Mouse (Mus musculus): ENCODE measurements at regions not wholly inside any gene's neighbourhood (a gene's known extent, or its start where the extent isn't known, plus 50 kb on each side); places are given as distances from the start of the nearest gene placed in this dataset.

GRCm38 (mm10) chr9:67137141-67137540 is 87.9 kb upstream of the Tpm1 start:
- H3K9me3 ChIP-seq: no peaks in the 10 kb centered on the region
- ATAC-seq (ENCODE audit: insufficient number of reproducible peaks, insufficient read depth, low FRiP score, low TSS enrichment, low read depth): no peak

GRCm38 (mm10) chr9:67136166-67136565 is 87.0 kb upstream of the Tpm1 start:
- H3K27me3 ChIP-seq: no peaks in the 10 kb centered on the region
- no peaks in the 10 kb centered on the region for H3K9me3 ChIP-seq
- H3K4me1 ChIP-seq: peaks cover 37% of the 10 kb centered on the region
- ATAC-seq (ENCODE audit: insufficient number of reproducible peaks, insufficient read depth, low FRiP score, low TSS enrichment, low read depth): no peak
- WGBS: 34% methylated on average over 6 of the region's 6 CpGs
- H3K4me2 ChIP-seq: no peak overlapping the region
- H3K9ac ChIP-seq: no peak overlapping the region
- H3K4me3 ChIP-seq: no peak overlapping the region
- H3K27ac ChIP-seq: no peak overlapping the region
- H3K36me3 ChIP-seq: no peaks in the 10 kb centered on the region

More at GRCm38 (mm10) chr9:67137141-67137540, 87.9 kb upstream of the Tpm1 start:
- WGBS: 31% methylated on average over 4 of the region's 4 CpGs
- Histone ChIP-seq H3K4me2 (no peak overlapping the region), H3K27ac (peak overlapping the region; percentile 66), H3K4me1 (peaks cover 34% of the 10 kb centered on the region), H3K27me3 (no peaks in the 10 kb centered on the region), H3K9ac (peak overlapping the region; percentile 51; the same call in 1 of the 2 replicates), H3K4me3 (no peak overlapping the region), H3K36me3 (no peaks in the 10 kb centered on the region)

DNA sequence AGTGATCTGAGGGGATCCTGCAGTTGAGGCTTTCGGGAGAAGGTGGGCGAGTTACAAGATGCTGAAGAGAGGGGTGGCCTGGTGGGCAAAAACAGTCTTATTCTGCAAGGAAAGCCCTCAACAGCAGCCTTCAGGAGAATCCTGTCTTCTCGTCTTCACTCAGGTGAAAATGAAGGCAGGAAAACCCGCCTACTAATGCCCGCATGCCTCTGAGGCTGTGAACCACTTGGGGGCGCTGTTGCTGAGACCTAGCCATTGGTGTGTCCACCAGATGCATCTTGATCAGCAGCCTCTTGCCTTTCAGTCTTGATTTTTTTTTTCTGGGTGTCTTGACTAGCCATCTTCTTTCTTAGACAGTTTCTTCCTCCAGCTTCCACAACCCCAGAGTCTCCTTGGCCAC is 85.2 kb upstream of the Tpm1 start:
- no peaks in the 10 kb centered on the region for H3K9me3 ChIP-seq
- no peak overlapping the region for H3K9ac ChIP-seq
- no peak overlapping the region for H3K4me3 ChIP-seq
- peaks cover 35% of the 10 kb centered on the region for H3K4me1 ChIP-seq
- no peaks in the 10 kb centered on the region for H3K36me3 ChIP-seq
- no peak for ATAC-seq (ENCODE audit: insufficient number of reproducible peaks, insufficient read depth, low FRiP score, low TSS enrichment, low read depth)
- no peak overlapping the region for H3K27ac ChIP-seq
- H3K4me2 ChIP-seq: no peak overlapping the region
- H3K27me3 ChIP-seq: no peaks in the 10 kb centered on the region
- whole genome bisulfite sequencing: 75% methylated on average over 6 of the region's 6 CpGs

- Histone ChIP-seq H3K9me3 (no peaks in the 10 kb centered on the region), H3K4me2 (no peak overlapping the region), H3K4me1 (peaks cover 28% of the 10 kb centered on the region), H3K27ac (no peak overlapping the region), H3K4me3 (no peak overlapping the region), H3K36me3 (no peaks in the 10 kb centered on the region), H3K9ac (no peak overlapping the region), H3K27me3 (no peaks in the 10 kb centered on the region)
- ATAC-seq (ENCODE audit: insufficient number of reproducible peaks, insufficient read depth, low FRiP score, low TSS enrichment, low read depth): no peak
- 74% methylated on average over 5 of the region's 5 CpGs for WGBS
Observed at GRCm38 (mm10) chr9:67132370-67132769, 83.2 kb upstream of the Tpm1 start.

DNA sequence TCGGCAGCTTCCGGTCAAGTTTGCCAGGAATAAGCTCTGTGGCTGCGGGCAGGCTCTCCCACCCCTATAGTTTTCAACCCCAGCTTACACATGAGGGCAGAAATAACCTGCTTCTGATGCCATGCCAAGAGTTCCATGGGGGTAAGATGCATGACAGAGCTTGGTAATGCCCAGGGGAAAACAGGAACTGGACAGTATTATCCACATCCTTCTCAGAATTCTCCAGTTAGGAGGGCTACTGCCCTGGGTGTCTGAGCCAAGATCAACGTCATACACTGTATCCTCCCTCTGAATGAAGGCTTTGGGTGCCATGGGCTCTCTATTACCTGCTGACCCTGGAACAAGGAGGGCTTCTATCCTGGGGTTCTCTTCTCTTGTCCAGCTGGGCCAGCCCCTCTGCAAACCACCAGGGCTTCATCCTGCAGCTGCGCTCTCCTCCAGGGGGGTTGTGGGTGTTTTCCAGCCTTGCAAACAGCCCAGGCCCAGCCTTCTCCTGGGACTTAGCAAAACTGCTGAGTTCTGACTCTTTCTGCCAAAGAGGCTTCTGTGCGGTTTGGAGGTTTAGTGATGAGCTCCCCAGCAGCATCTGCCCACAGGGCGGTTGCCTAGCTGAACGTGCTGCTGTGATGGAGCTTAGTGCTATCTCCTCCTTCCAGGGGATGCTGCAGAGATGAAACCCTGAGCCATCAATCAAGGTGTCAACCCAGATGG is 81.7 kb upstream of the Tpm1 start:
- peaks cover 15% of the 10 kb centered on the region for H3K4me1 ChIP-seq
- no peaks in the 10 kb centered on the region for H3K36me3 ChIP-seq
- H3K27me3 ChIP-seq: no peaks in the 10 kb centered on the region
- H3K4me2 ChIP-seq: no peak overlapping the region
- H3K9me3 ChIP-seq: no peaks in the 10 kb centered on the region
- H3K27ac ChIP-seq: no peak overlapping the region
- ATAC-seq (ENCODE audit: insufficient number of reproducible peaks, insufficient read depth, low FRiP score, low TSS enrichment, low read depth): no peak
- H3K9ac ChIP-seq: no peak overlapping the region
- no peak overlapping the region for H3K4me3 ChIP-seq
- WGBS: 71% methylated on average over 8 of the region's 8 CpGs

DNA sequence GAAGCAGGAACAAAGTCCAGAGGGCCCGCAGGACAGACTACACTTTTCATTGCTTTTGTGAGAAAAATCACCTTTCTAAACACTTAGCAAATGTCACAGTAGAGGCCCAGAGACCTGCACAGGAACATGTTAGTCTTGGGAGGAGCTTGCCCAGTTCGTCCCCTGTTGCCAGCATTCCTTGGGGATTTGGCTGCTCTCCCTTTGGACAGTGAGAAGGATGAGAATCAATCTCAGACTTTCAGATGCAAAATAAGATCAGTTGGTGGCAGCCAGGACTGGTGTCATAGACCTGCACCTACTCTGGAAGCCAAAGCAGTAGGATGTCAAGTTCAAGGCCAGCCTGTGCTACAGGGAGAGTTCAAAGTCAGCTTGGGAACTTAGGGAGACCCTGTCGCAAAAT is 80.7 kb upstream of the Tpm1 start:
- Histone ChIP-seq H3K9me3 (no peaks in the 10 kb centered on the region), H3K27me3 (no peaks in the 10 kb centered on the region), H3K36me3 (no peaks in the 10 kb centered on the region), H3K9ac (no peak overlapping the region), H3K4me2 (no peak overlapping the region), H3K4me1 (peaks cover 11% of the 10 kb centered on the region), H3K4me3 (no peak overlapping the region), H3K27ac (no peak overlapping the region)
- no peak for ATAC-seq (ENCODE audit: insufficient number of reproducible peaks, insufficient read depth, low FRiP score, low TSS enrichment, low read depth)
- WGBS: 83% methylated on average over 3 of the region's 3 CpGs

GRCm38 (mm10) chr9:67129095-67129494 is 79.9 kb upstream of the Tpm1 start:
- no peak overlapping the region for H3K4me3 ChIP-seq
- no peak for ATAC-seq (ENCODE audit: insufficient number of reproducible peaks, insufficient read depth, low FRiP score, low TSS enrichment, low read depth)
- H3K9ac ChIP-seq: no peak overlapping the region
- H3K36me3 ChIP-seq: no peaks in the 10 kb centered on the region
- no peak overlapping the region for H3K4me2 ChIP-seq
- WGBS: 98% methylated on average over 3 of the region's 3 CpGs
- H3K27me3 ChIP-seq: no peaks in the 10 kb centered on the region
- no peak overlapping the region for H3K27ac ChIP-seq
- H3K4me1 ChIP-seq: peaks cover 11% of the 10 kb centered on the region
- no peaks in the 10 kb centered on the region for H3K9me3 ChIP-seq

GRCm38 (mm10) chr9:67121691-67122090 is 72.5 kb upstream of the Tpm1 start:
- H3K9me3 ChIP-seq: no peaks in the 10 kb centered on the region
- WGBS: 88% methylated on average over 7 of the region's 7 CpGs
- H3K36me3 ChIP-seq: no peaks in the 10 kb centered on the region
- H3K9ac ChIP-seq: no peak overlapping the region
- 0 out of 2 replicates have a peak, but pooled peaks cover 6% of the 10 kb centered on the region for H3K4me1 ChIP-seq
- no peak overlapping the region for H3K27ac ChIP-seq
- H3K4me2 ChIP-seq: no peak overlapping the region
- no peak for ATAC-seq (ENCODE audit: insufficient number of reproducible peaks, insufficient read depth, low FRiP score, low TSS enrichment, low read depth)
- H3K27me3 ChIP-seq: no peaks in the 10 kb centered on the region
- H3K4me3 ChIP-seq: no peak overlapping the region

DNA sequence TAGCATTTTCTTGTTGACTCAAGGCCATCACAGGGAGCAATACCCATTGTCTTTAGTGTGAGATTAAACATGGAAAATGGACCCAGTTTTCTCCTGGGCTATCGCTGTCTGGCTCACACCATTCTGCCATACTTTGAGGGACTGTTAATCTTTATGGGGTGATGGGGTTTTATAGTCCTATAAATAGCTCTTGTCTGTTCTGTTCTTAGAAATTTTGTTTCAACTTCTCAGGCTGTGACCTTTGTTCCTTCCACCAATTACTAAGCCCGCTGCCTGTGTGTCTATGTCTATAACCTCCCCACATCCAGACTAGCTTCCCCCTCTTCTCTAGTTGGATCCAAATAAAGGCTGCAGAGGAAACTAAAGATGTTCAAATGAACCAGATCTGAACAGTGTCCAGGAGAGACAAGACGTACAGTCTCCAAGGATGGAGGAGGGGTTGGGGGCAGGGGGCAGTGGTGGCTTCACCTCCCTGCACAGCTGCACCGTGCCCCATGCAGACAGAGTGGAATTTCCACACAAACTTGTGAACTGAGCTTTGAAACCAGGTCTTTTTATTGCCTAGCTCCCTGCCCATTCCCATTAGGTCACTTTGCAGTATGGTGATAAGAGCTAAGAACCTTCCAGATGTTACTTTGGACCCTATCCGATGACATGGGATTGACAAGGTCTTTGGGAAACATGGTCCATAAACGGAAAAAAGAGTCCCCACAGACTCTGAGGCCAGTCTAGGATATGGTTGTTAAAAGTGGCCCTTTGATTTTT is 69.9 kb upstream of the Tpm1 start:
- no peak overlapping the region for H3K4me3 ChIP-seq
- no peak overlapping the region for H3K27ac ChIP-seq
- H3K27me3 ChIP-seq: no peaks in the 10 kb centered on the region
- no peak overlapping the region for H3K4me2 ChIP-seq
- H3K36me3 ChIP-seq: no peaks in the 10 kb centered on the region
- 75% methylated on average over 6 of the region's 6 CpGs for WGBS
- no peaks in the 10 kb centered on the region for H3K9me3 ChIP-seq
- H3K4me1 ChIP-seq: peaks cover 21% of the 10 kb centered on the region
- no peak for ATAC-seq (ENCODE audit: insufficient number of reproducible peaks, insufficient read depth, low FRiP score, low TSS enrichment, low read depth)
- no peak overlapping the region for H3K9ac ChIP-seq

DNA sequence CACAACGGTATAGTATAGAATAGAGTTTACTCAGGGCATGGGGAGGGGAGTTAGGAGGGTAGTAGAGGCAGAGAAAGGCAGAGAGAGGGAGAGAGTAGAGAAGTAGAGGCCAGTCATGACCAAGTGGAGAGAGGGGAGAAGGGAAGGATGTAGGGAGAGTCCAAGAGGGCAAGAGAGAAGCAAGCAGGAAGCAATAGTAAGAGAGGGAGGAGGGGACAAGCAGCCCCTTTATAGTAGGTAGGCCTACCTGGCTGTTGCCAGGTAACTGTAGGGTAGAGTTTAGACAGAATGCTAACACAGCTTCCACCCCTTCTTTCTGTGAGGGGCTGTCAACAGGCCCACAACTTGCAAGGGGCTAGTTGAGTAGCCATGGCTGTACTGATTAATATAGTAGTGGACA is 69.2 kb upstream of the Tpm1 start:
- Histone ChIP-seq H3K27me3 (no peaks in the 10 kb centered on the region), H3K4me1 (peaks cover 24% of the 10 kb centered on the region), H3K4me3 (no peak overlapping the region), H3K4me2 (no peak overlapping the region), H3K27ac (no peak overlapping the region), H3K9ac (no peak overlapping the region), H3K9me3 (no peaks in the 10 kb centered on the region), H3K36me3 (no peaks in the 10 kb centered on the region)
- 91% methylated on average over 1 of the region's 1 CpGs for WGBS
- ATAC-seq (ENCODE audit: insufficient number of reproducible peaks, insufficient read depth, low FRiP score, low TSS enrichment, low read depth): no peak

GRCm38 (mm10) chr9:67117639-67118038 is 68.4 kb upstream of the Tpm1 start:
- WGBS: 82% methylated on average over 5 of the region's 5 CpGs
- Histone ChIP-seq H3K4me1 (peaks cover 27% of the 10 kb centered on the region), H3K27me3 (no peaks in the 10 kb centered on the region), H3K9ac (no peak overlapping the region), H3K4me2 (no peak overlapping the region), H3K36me3 (no peaks in the 10 kb centered on the region), H3K4me3 (no peak overlapping the region), H3K9me3 (no peaks in the 10 kb centered on the region), H3K27ac (no peak overlapping the region)
- ATAC-seq (ENCODE audit: insufficient number of reproducible peaks, insufficient read depth, low FRiP score, low TSS enrichment, low read depth): no peak

GRCm38 (mm10) chr9:67115991-67116390 is 66.8 kb upstream of the Tpm1 start:
- WGBS: 13% methylated on average over 2 of the region's 2 CpGs
- no peaks in the 10 kb centered on the region for H3K9me3 ChIP-seq
- no peak for ATAC-seq (ENCODE audit: insufficient number of reproducible peaks, insufficient read depth, low FRiP score, low TSS enrichment, low read depth)
- H3K9ac ChIP-seq: no peak overlapping the region
- H3K4me2 ChIP-seq: no peak overlapping the region
- peaks cover 29% of the 10 kb centered on the region for H3K4me1 ChIP-seq
- no peaks in the 10 kb centered on the region for H3K27me3 ChIP-seq
- H3K36me3 ChIP-seq: no peaks in the 10 kb centered on the region
- H3K4me3 ChIP-seq: no peak overlapping the region
- H3K27ac ChIP-seq: peak overlapping the region; percentile 78
